Mouse (Mus musculus) neural tube, embryonic 13.5 days (tissue): Measurements from ENCODE around the gene Tbk1. TPM values are rescaled to one million over a fixed set of nuclear protein-coding genes. Genes with fewer than 3 reads are reported as not detected.

Source experiments
- ATAC-seq: fragments of 200-750 bp; cut with Nextera tagmentation; 2 replicates; pipeline ENCODE4 v1.8.0; 2017; ENCODE audit warnings: low read depth, mild to moderate bottlenecking, moderate TSS enrichment, moderate library complexity
- H3K27ac ChIP-seq: fragments of 300-500 bp; sonication (generic); replicated peaks from 2 replicates; pipeline ENCODE4 v1.5.1; 2015; ENCODE audit warnings: moderate library complexity, mild to moderate bottlenecking, inconsistent platforms
- H3K27me3 ChIP-seq: fragments of 300-500 bp; sonication (generic); 2 replicates; pipeline ENCODE4 v1.6.1; 2015; ENCODE audit warnings: mild to moderate bottlenecking, inconsistent platforms
- H3K36me3 ChIP-seq: fragments of 300-500 bp; sonication (generic); 2 replicates; pipeline ENCODE4 v1.6.1; 2015; ENCODE audit warnings: mild to moderate bottlenecking, inconsistent platforms
- H3K4me1 ChIP-seq: fragments of 300-500 bp; sonication (generic); replicated peaks from 2 replicates; pipeline ENCODE4 v1.6.1; 2015; ENCODE audit warnings: inconsistent platforms
- H3K4me2 ChIP-seq: fragments of 300-500 bp; sonication (generic); 2 replicates; pipeline ENCODE4 v1.6.1; 2015; ENCODE audit warnings: inconsistent platforms, mild to moderate bottlenecking, moderate library complexity
- H3K4me3 ChIP-seq: fragments of 300-500 bp; sonication (generic); 2 replicates; pipeline ENCODE4 v1.5.1; 2015; ENCODE audit warnings: mild to moderate bottlenecking, inconsistent platforms
- H3K9ac ChIP-seq: fragments of 300-500 bp; sonication (generic); 2 replicates; pipeline ENCODE4 v1.6.1; 2015; ENCODE audit warnings: moderate library complexity, mild to moderate bottlenecking, inconsistent platforms
- H3K9me3 ChIP-seq: fragments of 300-500 bp; sonication (generic); 2 replicates; pipeline ENCODE4 v1.6.1; 2016; ENCODE audit warnings: inconsistent platforms
- WGBS: fragments of 180-500 bp; shearing (Covaris S2); methylation state at CpG from one replicate; pipeline ENCODE4 v1.1.7; 2015; 5-methylcytosine and 5-hydroxymethylcytosine counted together
- polyA plus RNA-seq: library from polyadenylated mRNA; unstranded; fragments of >200 nt; fragmentation: Nextera tagmentation; extraction: Ambion mirVana; gene quantifications from 2 replicates; pipeline ENCODE4 v1.2.1, GENCODE M21; 2015

Gene Tbk1
- polyA plus RNA-seq, 1 experiment from 2014 or later = 28.9 TPM

DNA sequence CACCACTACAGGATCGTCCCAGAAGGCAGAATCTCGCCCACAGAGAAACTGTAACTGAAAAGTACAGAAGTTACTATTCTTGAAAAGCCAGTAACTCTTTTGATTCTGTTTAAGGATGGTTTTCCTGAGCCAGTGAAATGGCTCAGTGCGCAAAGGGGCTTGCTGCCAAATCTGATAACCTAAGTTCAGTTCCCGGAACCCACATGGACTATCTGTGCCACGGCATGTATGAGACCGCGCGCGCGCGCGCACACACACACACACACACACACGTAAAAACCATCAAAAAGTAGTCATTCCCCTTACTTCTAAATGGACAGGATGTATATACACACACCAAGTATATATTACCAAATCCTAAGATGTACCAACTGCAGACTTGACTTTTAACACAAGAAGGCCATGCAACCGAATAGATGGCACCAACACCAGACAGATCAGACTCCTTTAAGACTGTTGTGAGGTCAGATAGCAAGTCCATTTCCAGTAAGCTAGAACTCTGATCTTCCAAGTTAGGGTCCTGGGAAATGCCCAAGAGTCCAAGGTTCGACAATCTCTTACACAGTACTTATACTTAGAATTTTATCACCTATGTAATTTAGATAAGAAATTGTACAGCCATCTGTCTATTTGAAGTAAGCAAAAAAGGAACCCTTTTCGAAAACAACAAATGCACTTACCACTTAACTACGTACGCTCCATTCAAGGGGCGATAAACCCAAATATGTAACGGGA is 1.4 kb downstream of the Tbk1 start:
- ATAC-seq = no peak
- H3K27ac ChIP-seq = no peak overlapping the region
- 92% methylated on average over 20 of the region's 20 CpGs for WGBS
- peaks cover 46% of the 10 kb centered on the region for H3K36me3 ChIP-seq
- peak overlapping the region; percentile 86 for H3K4me2 ChIP-seq
- H3K9me3 ChIP-seq = no peaks in the 10 kb centered on the region
- peak overlapping the region; percentile 86 for H3K4me3 ChIP-seq
- H3K4me1 ChIP-seq = peaks cover 17% of the 10 kb centered on the region
- H3K27me3 ChIP-seq = no peaks in the 10 kb centered on the region
- H3K9ac ChIP-seq = peak overlapping the region; percentile 94

DNA sequence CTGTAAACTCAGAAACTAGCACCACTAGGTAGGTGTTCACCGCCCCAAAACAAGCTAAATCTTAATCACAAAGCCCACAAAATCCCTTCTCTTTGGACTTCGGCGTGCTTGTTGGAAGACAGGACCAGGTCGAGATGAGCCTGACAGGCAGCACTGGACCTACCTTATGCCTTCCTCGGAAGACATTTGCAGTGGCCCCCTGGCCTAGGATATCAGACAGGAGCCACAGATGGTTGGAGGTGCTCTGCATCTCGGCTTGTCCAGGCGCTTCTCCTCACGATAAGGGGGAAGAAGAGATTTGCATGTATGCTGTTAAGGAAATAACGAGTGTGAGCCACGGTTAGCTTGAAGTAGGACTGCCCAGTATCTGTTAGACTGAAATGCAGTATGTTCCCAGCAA is 2.6 kb downstream of the Tbk1 start:
- no peaks in the 10 kb centered on the region for H3K27me3 ChIP-seq
- no peak overlapping the region for H3K4me2 ChIP-seq
- ATAC-seq = no peak
- peaks cover 17% of the 10 kb centered on the region for H3K4me1 ChIP-seq
- H3K36me3 ChIP-seq = peaks cover 42% of the 10 kb centered on the region
- 97% methylated on average over 10 of the region's 10 CpGs for WGBS
- no peak overlapping the region for H3K27ac ChIP-seq
- H3K9me3 ChIP-seq = no peaks in the 10 kb centered on the region
- H3K4me3 ChIP-seq = no peak overlapping the region
- H3K9ac ChIP-seq = no peak overlapping the region

DNA sequence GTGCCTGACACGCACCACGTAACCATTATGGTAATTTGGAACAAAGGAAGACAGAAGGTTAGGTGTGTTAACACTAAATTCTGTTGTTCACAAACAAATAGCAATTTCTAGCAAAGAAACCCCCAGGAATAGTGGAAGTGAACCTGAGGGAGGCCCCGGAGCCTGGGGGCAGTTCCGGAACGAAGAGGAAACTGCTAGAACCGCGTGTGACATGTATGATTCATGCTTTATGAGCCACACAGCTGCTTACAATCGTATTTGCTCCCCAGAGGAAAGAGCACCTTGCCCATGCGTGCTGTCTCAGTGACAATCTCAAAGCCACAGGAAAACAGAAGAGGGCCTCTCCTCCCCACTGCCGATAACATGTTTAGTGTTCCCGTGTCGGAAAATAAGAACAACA is 3.6 kb downstream of the Tbk1 start:
- H3K9ac ChIP-seq = no peak overlapping the region
- H3K27ac ChIP-seq = no peak overlapping the region
- no peak overlapping the region for H3K4me3 ChIP-seq
- no peaks in the 10 kb centered on the region for H3K9me3 ChIP-seq
- WGBS = 90% methylated on average over 12 of the region's 12 CpGs
- no peak for ATAC-seq
- peaks cover 45% of the 10 kb centered on the region for H3K36me3 ChIP-seq
- no peak overlapping the region for H3K4me2 ChIP-seq
- no peaks in the 10 kb centered on the region for H3K27me3 ChIP-seq
- peaks cover 17% of the 10 kb centered on the region for H3K4me1 ChIP-seq

DNA sequence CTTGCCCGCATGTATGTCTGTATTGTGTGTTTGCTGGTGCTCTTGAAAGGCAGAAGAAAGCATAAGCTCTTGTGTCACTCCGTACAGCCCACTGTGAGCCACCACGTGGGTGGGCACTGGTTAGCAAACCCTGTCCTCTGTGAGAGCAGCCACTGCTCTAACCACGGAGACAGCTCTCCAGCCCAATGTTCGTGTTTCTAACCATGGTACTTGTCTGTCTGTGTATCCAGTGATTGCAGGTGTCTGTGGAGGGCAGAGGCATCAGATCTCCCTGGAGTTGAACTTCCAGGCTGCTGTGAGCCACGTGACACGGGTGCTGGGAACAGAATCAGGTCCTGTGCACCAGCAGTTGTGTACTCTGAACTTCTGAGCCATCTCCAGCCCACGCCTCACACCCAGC is 4.3 kb downstream of the Tbk1 start:
- Histone ChIP-seq H3K4me3 (no peak overlapping the region), H3K27me3 (no peaks in the 10 kb centered on the region), H3K4me2 (no peak overlapping the region), H3K4me1 (peaks cover 16% of the 10 kb centered on the region), H3K27ac (no peak overlapping the region), H3K9ac (no peak overlapping the region), H3K36me3 (peaks cover 53% of the 10 kb centered on the region), H3K9me3 (no peaks in the 10 kb centered on the region)
- ATAC-seq = no peak
- WGBS = 93% methylated on average over 8 of the region's 8 CpGs

DNA sequence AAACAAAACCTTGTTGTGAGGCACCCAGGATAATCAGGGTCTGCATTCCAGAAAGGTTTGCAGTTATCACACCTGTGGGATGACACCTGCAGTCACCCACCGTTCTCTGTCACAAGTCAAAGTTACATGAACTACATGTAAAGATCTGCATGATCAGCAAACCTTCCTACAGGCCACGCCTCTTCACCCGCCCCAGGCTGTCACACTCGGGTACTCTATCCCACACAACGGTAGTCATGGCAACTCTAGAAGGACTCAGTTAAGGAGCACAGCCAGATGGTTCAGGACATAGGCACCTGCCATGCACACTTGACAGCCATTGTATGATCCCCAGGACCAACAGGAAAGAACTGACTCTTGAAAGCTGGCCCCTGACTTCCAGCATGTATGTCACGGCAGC is 5.2 kb downstream of the Tbk1 start:
- H3K9ac ChIP-seq = no peak overlapping the region
- H3K27ac ChIP-seq = no peak overlapping the region
- no peak overlapping the region for H3K4me3 ChIP-seq
- 78% methylated on average over 6 of the region's 6 CpGs for WGBS
- no peak for ATAC-seq
- H3K4me1 ChIP-seq = peaks cover 13% of the 10 kb centered on the region
- no peaks in the 10 kb centered on the region for H3K27me3 ChIP-seq
- peaks cover 53% of the 10 kb centered on the region for H3K36me3 ChIP-seq
- H3K9me3 ChIP-seq = no peaks in the 10 kb centered on the region
- no peak overlapping the region for H3K4me2 ChIP-seq

DNA sequence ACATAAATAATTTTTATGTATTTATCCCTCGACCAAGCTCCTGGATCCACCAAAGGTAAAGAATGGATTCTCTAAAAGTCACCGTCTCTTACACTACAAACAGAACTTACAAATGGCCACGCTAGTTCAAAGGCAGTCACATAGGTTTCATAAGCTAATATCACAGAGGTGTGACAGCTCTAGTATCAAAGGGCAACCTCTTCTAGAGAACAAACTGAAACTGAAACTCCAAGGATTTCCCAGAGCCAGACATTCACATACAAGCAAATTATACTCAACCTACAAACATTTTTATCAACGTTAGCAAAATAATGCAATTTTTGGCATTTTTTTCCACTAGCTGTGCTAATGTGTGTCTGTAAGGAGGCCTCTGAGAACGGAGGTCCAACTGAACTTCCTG is 6.2 kb downstream of the Tbk1 start:
- Histone ChIP-seq H3K27me3 (no peaks in the 10 kb centered on the region), H3K27ac (no peak overlapping the region), H3K4me1 (peaks cover 6% of the 10 kb centered on the region), H3K4me3 (no peak overlapping the region), H3K36me3 (peaks cover 62% of the 10 kb centered on the region), H3K9ac (no peak overlapping the region), H3K4me2 (no peak overlapping the region), H3K9me3 (no peaks in the 10 kb centered on the region)
- ATAC-seq = no peak
- 94% methylated on average over 5 of the region's 5 CpGs for WGBS

DNA sequence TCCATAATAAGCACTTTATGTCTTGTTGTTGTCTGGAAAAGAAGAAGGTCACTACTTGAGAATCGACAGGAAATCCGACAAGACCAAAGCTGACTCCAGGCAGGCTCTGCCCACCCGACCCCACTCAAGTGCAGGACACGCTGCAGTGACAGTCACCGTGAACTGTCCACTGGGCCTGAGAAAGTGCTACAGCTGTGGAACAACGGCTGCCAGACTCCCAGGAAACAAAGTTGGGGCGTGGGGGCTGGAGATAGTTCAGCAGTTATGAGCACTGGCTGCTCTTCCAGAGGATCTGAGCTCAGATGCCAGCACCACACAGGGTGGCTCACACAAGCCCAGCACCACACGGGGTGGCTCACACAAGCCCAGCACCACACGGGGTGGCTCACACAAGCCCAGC is 10.2 kb downstream of the Tbk1 start:
- no peak for ATAC-seq
- 89% methylated on average over 9 of the region's 9 CpGs for WGBS
- Histone ChIP-seq H3K4me3 (no peak overlapping the region), H3K9ac (no peak overlapping the region), H3K4me2 (no peak overlapping the region), H3K4me1 (no peaks in the 10 kb centered on the region), H3K36me3 (peaks cover 59% of the 10 kb centered on the region), H3K27me3 (no peaks in the 10 kb centered on the region), H3K27ac (no peak overlapping the region), H3K9me3 (no peaks in the 10 kb centered on the region)

DNA sequence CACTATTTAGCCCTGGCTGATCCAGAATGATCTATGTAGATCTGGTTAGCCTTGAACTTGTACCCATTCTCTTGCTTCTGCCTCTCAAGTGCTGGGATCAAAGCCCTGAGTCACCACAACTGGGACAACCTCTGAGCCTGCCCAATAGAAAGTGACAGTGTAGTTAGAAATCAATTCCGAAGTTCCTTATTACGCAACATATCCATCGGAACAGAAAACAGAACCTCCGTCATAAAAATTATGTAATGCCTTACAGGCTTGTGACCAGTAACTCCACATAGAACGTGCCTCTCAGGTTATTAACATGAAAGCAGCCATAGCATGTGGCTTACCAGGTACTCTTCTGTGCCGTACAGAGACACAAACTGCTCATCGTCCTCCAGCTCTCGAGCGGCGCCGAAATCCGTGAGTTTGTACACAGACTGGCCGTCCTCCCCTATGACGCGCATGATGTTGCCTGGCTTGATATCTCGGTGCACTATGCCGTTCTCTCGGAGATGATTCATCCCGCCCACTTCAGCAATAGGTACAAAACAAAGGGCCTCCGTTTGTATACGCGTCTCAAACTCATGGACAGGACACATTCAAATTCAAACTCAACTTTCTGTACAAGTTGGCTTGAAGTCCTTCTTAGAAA is 15.0 kb downstream of the Tbk1 start:
- 95% methylated on average over 22 of the region's 22 CpGs for WGBS

DNA sequence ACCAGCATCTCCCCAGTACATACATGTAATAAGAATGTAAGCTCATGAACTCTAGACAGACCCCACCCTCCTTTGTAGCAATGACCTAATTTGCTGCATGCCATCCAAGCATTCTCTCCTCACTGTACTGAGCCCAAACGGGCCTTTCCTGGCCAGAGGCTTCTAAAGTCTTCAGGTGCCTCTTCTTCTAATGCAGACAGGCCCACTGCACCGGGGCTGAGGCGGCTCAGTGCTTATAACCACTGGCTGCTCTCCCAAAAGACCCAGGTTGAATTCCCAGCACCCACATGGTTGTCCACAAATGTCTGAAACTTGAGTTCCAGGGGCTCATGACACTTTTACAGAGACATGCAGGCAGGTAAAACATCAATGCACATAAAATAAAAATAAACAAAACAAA is 15.6 kb downstream of the Tbk1 start:
- no peak overlapping the region for H3K4me3 ChIP-seq
- H3K36me3 ChIP-seq = peaks cover 57% of the 10 kb centered on the region
- WGBS = 91% methylated on average over 3 of the region's 3 CpGs

More for the DNA sequence above, 15.0 kb downstream of the Tbk1 start:
- Histone ChIP-seq H3K4me3 (no peak overlapping the region), H3K4me2 (no peak overlapping the region), H3K4me1 (peaks cover 20% of the 10 kb centered on the region), H3K9me3 (no peaks in the 10 kb centered on the region), H3K36me3 (peaks cover 61% of the 10 kb centered on the region), H3K27ac (no peak overlapping the region), H3K27me3 (no peaks in the 10 kb centered on the region), H3K9ac (no peak overlapping the region)
- no peak for ATAC-seq

DNA sequence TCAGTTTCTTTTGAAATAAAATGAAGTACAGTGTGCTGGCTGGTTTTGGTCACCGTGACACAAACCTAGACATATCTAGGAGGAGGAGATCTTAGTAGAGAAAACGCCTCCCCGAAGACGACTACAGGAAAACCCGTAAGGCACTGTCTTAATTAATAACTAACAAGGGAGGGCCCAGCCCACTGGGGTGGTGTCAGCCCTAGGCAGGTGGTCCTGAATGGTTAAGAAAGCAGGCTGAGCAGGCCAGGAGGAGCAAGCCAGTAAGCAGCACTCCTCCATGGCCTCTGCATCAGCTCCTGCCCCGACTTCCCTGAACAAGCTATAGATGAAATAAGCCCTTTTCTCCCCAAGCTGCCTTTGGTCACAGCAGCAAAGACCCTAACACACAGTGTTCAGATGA is 16.8 kb downstream of the Tbk1 start:
- Histone ChIP-seq H3K9ac (no peak overlapping the region), H3K27ac (peak overlapping the region; percentile 54), H3K27me3 (no peaks in the 10 kb centered on the region), H3K4me3 (no peak overlapping the region), H3K9me3 (no peaks in the 10 kb centered on the region), H3K4me2 (peak overlapping the region; percentile 43; the same call in 1 of the 2 replicates), H3K36me3 (peaks cover 58% of the 10 kb centered on the region), H3K4me1 (peaks cover 20% of the 10 kb centered on the region)
- ATAC-seq = no peak
- WGBS = 67% methylated on average over 6 of the region's 6 CpGs

More for the DNA sequence above, 15.6 kb downstream of the Tbk1 start:
- Histone ChIP-seq H3K4me2 (no peak overlapping the region), H3K9ac (no peak overlapping the region), H3K9me3 (no peaks in the 10 kb centered on the region), H3K4me1 (peaks cover 20% of the 10 kb centered on the region), H3K27ac (no peak overlapping the region), H3K27me3 (no peaks in the 10 kb centered on the region)
- no peak for ATAC-seq

DNA sequence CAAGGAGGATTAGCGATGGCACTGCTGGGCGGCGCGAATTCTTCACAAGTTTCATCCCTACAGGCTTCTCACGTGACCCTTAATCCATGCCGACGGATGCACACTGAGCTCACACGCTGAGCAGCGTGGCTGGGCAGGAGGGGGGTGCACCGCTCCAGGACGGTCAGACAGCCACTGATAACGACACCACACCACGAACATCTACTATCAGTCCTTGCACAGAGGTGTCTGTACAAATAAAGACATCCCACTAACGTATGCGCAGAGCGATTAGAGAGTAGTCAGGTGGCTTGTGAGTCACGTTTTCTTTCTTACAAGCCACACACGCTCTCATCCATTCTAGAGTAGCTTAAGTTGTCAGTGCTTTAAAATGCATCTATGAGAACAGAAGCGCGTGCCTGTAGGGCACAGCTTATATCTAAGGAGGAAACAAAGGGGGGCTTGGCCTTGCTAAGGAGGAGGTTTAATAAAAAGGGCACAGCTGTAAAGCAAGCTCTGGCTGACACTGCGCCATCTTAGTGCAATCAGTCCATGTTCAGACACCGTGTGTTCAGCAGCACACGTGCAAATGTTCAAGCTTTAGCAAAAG is 17.5 kb downstream of the Tbk1 start:
- H3K4me2 ChIP-seq = peak overlapping the region; percentile 43
- H3K4me3 ChIP-seq = peak overlapping the region; percentile 15; the same call in 1 of the 2 replicates
- ATAC-seq = peak; percentile 81
- H3K9ac ChIP-seq = no peak overlapping the region
- H3K27ac ChIP-seq = peak overlapping the region; percentile 54
- H3K9me3 ChIP-seq = no peaks in the 10 kb centered on the region
- WGBS = 19% methylated on average over 23 of the region's 23 CpGs
- H3K27me3 ChIP-seq = no peaks in the 10 kb centered on the region
- peaks cover 20% of the 10 kb centered on the region for H3K4me1 ChIP-seq
- peaks cover 60% of the 10 kb centered on the region for H3K36me3 ChIP-seq

DNA sequence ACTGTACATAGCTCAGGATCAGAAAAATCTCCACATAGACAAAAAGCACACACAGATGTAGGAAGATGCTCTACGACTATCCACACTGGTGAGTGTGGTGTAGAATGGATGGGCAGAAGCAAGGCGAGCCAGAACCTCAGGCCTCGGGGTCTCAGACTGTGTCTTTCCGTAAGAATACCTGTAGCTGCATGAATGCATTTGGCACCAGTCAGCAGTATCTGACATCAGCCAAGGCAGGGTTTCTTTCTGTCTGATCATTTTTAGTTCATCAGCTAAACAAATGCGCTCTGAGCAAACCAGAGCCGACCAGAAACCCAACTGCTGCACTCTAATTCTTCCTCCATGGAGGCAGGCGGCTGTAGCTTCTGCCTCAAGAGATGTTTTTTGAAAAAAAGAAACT is 18.1 kb downstream of the Tbk1 start:
- no peak overlapping the region for H3K4me3 ChIP-seq
- ATAC-seq = no peak
- H3K9ac ChIP-seq = no peak overlapping the region
- peaks cover 65% of the 10 kb centered on the region for H3K36me3 ChIP-seq
- peak overlapping the region; percentile 54 for H3K27ac ChIP-seq
- 85% methylated on average over 7 of the region's 7 CpGs for WGBS
- H3K4me1 ChIP-seq = peaks cover 20% of the 10 kb centered on the region
- H3K27me3 ChIP-seq = no peaks in the 10 kb centered on the region
- no peaks in the 10 kb centered on the region for H3K9me3 ChIP-seq
- H3K4me2 ChIP-seq = peak overlapping the region; percentile 43
